Mouse (Mus musculus) mouse trophoblast stem cell (cell line): Measurements from ENCODE around the gene Prickle1.

Experiments used
- in situ Hi-C, 2 experiments: fragments of 300-500 bp; cut with MseI, MboI; formaldehyde crosslinking; loops; 2 replicates in 1 of 2; 3 replicates in 1 of 2; pipeline ENCODE4 v1.15.1; 2025

Gene Prickle1

DNA sequence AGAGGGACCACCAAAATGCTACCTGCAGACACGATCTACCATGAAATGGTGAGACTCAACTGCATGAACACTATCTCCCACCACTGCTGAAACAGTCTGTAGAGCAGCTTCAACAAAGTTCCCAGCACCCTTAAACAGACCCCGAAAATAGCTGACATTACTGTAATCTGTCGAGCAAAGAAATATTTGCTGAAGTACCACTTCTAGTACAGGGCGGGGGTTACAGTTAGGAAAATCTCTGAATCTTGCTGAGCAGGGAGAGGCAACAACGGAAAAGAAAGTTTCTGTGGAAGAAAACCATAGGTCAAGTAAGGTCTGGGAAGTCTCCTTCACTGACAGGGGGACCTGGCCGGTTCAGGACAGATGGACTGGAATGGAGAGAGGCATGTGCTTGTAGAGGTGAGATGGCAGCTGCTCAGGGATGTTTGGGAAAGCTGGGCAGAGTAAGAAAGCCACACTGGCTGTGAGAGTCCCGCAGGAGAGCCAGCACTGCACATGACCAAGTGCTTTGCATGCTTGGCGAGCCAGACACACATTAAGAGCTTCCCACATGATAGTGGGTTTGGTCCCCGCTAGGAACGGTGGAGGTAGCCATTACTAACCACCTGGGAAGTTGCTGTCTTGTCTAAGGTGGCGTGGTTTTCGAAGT is 41.4 kb downstream of the Prickle1 start:
- in situ Hi-C loops, result no loop called here

GRCm38 (mm10) chr15:93552169-93552568 is 43.5 kb downstream of the Prickle1 start:
- in situ Hi-C loops, result no loop called here

GRCm38 (mm10) chr15:93548297-93548696 is 47.4 kb downstream of the Prickle1 start:
- in situ Hi-C loops, result no loop called here

- in situ Hi-C loops, result no loop called here
Measured at GRCm38 (mm10) chr15:93539415-93539814, 56.3 kb downstream of the Prickle1 start.

DNA sequence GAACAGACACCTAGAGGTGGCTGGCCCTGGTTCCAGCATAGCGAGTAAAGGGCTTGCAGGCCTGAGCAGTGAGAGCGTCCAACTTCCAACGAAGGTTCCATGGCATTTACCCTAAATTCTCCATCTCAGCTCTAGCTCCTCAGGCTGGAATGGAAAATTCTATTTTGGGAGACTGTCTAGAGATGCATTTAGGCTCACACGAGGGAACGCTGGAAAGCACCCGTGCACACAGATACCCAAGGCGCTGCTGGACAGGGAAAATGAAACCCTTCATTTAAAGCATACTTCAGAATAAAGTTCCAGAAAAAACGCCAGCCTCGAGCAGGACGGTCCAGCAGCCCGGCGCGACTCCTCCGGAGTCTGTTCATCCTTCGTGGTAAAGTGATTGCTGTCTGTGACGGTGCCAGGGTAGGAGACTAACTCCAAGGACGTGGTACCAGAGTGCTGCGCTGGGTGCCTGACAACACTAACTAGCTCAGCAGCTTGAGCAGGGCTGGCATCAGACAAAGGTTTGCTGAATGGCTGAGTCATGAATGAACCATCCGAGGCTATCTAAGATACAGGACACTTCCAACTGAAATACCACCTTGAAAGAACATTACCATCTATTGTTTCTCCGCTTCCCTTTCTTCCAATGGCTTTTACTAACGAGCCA is 57.0 kb downstream of the Prickle1 start:
- in situ Hi-C loops, result no loop called here

- in situ Hi-C loops, result no loop called here
Measured at GRCm38 (mm10) chr15:93537745-93538144, 57.9 kb downstream of the Prickle1 start.

DNA sequence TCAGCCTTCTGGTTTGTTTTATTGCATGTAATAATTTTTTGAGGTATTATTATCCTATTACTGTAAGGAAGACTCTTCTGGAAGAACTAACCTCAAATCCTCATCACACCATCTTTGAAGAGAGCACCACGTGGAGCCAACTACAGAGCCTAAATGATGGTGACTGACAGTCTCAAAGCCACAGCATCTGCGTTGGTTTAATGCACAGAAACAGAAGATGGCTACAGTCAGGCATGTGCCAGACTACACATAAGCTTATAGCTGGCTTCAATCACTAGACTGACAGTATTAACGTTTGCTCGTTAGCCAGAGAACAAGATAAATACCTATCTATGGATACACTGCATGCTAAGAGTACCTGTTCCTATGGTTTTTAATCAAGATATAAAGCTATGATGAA is 59.5 kb downstream of the Prickle1 start:
- in situ Hi-C loops, result no loop called here

- in situ Hi-C loops, result no loop called here
Measured at GRCm38 (mm10) chr15:93530703-93531032, 65.0 kb downstream of the Prickle1 start.

DNA sequence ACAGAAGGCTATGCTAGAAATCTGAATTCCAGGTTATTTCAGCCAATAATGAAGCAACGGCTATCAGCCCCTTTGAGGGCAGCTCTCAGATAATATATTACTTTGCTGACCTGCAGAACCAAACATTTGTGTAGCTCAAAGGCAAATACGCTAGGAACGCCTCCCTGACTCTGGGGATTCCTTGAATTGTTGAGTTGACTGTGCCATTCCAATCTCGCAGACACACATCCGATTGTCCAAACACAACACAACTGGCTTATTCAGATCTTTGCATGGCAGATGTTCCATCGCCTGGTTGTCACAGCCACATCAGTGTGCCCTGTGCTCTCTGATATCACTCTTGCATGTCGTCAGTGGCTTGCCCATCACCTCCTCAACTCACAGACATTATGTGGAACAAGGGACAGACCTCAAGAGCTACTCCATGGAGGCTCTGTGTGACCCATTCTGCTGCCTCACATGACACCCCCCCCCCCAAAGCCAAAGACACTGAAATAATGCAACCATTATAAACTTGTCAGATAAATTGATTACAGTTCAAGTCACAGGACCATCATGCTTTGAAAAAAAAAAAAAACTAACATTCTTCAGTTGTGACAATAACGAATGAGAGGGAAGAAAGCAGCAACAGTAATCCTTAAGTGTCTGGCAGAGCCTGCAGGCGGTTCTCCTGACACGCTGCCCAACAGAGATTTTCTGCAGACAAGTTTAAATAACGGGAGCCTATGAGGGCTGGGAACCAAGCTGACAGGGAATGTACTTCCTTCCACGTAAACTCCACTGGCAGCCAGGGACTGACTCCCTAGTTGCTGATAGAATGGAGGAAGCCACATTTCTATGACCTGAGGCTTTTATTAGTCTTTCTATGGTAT is 65.6 kb downstream of the Prickle1 start:
- in situ Hi-C loops, result no loop called here

DNA sequence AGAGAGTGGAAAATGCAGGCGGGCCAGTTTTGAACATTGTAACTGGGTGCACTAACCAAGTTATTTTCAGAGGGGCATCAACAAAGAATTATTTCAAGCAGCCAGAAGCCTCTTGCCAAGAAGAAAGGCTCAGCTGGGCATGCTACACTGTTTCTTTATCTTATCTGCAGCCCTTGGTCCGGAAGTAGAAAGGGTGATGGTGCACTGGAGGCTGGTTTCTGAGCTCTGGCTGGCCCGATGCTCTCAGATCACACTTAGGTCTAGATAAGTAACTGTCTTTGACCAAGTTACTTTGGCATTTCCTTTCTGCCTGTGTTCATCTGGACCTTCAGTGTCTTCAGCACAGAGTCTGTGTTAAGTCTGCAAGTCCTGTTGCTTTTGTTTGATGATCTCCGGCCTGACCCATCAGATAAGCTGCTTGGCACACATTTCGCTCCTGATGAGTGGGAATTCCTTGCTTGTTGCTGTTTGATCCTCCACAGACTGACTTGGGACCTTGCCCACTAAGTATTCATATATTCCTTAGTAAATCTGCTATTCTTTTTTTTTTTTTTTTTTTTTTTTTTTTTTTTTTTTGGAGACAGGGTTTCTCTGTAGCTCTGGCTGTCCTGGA is 70.3 kb downstream of the Prickle1 start:
- in situ Hi-C loops, result no loop called here

DNA sequence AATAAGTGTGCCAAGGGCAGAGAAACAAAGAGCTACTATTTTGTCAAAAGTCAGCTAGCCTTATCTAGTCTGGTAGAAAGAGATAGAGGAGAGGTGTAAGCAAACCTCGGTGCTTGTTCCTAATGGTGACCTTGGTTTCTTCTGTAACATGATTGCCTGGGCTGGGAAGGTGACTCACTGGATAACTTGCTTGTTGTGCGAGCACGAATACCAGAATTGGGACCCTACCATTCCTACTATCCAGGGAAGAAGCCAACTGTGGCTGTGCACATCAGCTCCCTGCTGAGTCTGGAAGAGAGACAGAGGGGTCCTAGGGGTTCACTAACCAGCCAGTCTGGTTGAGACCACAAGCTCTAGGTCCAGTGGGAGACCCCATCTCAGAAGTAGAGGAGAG is 73.9 kb downstream of the Prickle1 start:
- in situ Hi-C loops, result no loop called here

DNA sequence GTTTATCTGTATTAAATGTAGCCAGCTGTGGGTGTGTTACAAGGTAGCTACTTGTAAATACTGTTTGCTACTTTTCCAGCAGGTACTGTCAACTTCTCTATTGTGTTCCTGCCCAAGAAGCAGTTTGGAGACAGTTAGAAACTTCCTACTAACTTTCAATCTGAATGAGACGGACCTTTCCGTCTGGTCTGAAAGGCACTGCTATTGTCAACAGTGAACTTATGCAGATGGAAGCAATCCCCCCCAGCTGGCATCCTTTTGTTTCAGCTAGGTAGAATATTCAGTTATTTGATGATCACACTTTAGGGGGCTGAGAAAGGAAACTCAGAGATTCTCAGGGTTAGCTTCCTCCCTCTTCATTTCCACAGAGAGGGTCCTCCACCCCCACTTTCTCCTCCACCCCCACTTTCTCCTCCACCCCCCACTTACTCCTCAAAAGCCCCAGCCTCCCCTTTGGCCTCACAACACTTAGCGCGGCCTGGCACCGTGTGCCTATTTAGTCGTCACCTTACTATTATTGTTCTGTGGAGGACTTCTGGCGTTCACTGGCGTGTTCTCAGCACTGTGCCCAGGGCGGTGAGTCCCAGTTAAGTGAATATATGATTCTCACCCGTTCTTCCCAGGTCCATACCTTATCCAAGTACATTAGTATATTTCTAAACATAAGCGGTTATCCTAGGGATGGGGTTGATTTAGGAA is 74.5 kb downstream of the Prickle1 start:
- in situ Hi-C loops, result no loop called here

GRCm38 (mm10) chr15:93519836-93520826 is 75.6 kb downstream of the Prickle1 start:
- in situ Hi-C loops, result no loop called here

DNA sequence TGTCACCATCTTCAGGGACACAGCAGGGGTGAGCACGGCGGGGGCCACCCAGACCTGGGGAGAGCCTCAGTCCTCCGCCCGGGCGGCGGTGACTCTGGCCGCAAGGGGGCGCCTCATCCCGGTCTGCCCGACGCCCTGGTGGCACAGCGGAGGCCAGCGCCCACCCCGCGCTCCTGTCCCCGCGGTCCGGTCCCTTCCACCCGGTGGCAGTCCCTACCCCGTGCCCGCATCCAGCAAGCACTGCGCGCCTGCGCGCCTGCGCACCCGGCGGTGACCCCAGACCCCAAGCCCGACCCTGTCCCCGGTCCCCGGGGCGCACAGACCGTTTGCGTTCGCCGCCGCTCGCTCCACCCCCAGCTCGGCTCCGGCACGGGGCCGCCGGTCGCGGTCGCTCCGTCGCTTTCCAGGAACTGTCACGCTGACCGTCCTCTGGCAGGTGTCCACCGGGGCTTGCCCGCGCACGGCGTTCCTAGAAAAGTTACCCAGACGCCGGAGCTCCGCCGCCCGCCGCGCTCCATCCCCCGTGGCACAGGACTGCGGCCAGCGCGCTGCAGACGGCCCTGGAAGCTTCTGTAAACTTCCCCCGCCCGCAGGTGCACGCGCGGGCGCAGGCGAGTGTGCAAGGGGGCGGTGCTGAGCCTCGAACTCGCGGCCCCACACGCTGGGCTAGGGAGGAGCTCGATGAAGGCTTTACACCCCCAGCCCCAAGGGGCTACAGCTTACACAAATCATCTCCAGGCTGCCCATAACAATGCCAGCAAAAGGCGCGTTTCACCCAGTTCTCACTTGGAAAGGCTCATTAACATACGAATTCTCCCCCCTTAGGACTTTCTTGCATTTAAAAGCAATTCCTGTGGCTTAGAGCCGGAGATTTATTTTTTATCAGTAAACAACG is 76.5 kb downstream of the Prickle1 start:
- in situ Hi-C loops, result no loop called here

GRCm38 (mm10) chr15:93518143-93518902 is 77.4 kb downstream of the Prickle1 start:
- in situ Hi-C loops, result no loop called here

- in situ Hi-C loops, result no loop called here
Measured at GRCm38 (mm10) chr15:93517022-93517565, 78.6 kb downstream of the Prickle1 start.

DNA sequence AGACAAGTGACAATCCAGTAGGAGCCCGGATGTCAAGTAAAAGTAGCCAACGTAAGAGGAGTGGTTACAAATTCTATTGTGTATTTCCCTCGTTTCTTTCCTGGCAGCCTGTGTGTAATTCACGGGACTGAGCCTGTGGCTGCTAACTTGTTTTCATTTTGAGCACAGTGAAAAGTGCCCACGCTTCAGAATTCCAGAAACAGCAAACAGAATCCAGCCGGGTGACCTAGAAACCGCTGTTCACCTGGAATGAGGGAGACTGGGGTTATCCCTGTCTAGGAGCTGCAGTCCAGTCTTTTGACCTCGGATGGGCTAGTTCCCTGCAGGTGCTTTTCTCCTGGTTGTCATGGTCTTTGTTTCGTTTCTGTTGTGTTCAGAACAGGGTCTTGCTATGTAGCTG is 80.4 kb downstream of the Prickle1 start:
- in situ Hi-C loops, result no loop called here

DNA sequence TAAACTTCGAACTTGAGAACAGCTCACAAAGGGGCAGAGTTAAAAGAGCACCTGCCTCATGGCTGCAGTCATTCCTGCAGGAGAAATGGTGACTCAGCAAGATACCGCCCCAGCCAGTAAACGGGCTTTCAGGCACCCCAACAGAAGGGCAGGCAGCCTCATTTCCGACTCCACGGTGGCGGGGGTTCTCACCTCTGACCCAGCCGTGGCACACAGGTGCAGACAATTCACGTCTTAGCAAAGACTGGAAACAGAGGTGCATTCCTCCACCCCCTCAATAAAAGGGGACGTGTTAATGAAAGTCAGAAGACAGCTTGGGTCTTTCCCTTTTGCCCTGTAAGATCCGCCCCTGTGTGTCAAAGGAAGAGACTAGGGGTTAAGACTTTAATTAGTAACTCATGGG is 81.8 kb downstream of the Prickle1 start:
- in situ Hi-C loops, result no loop called here
